Mouse (Mus musculus) midbrain, postnatal 0 days (tissue): ENCODE data around the gene Gif. TPM values are rescaled to one million over a fixed set of nuclear protein-coding genes. Genes with fewer than 3 reads are reported as not detected.
A peak's percentile ranks its signal among the peaks of the same experiment; 100 is the strongest.

Source experiments
- ATAC-seq: fragments of 200-750 bp; cut with Nextera tagmentation; 2 replicates; pipeline ENCODE4 v1.8.0; 2017; ENCODE audit warnings: moderate number of reproducible peaks, mild to moderate bottlenecking, moderate TSS enrichment, moderate library complexity; ENCODE audit not compliant: low FRiP score
- DNase-seq: peaks from one replicate; pipeline ENCODE4 v3.0.0-alpha.2; 2015; ENCODE audit warnings: low spot score
- H3K27ac ChIP-seq: fragments of 300-500 bp; sonication (generic); 2 replicates; pipeline ENCODE4 v1.5.1; 2014; ENCODE audit warnings: low read depth, mild to moderate bottlenecking, low read length, mixed read lengths
- H3K27me3 ChIP-seq: fragments of 300-500 bp; sonication (generic); 2 replicates; pipeline ENCODE4 v1.6.1; 2014; ENCODE audit warnings: low read length, control low read depth, mixed read lengths; ENCODE audit not compliant: insufficient read depth
- H3K36me3 ChIP-seq: fragments of 300-500 bp; sonication (generic); 2 replicates; pipeline ENCODE4 v1.6.1; 2014; ENCODE audit warnings: low read length, control low read depth, mixed read lengths; ENCODE audit not compliant: insufficient read depth
- H3K4me1 ChIP-seq: fragments of 300-500 bp; sonication (generic); 2 replicates; pipeline ENCODE4 v1.6.1; 2014; ENCODE audit warnings: mild to moderate bottlenecking, control low read depth, antibody characterized with exemption, low read length, mixed read lengths; ENCODE audit not compliant: insufficient read depth
- H3K4me2 ChIP-seq: fragments of 300-500 bp; sonication (generic); 2 replicates; pipeline ENCODE4 v1.6.1; 2014; ENCODE audit warnings: low read depth, mild to moderate bottlenecking, low read length, mixed read lengths; ENCODE audit not compliant: poor library complexity, severe bottlenecking
- H3K4me3 ChIP-seq: fragments of 300-500 bp; sonication (generic); 2 replicates; pipeline ENCODE4 v1.5.1; 2014; ENCODE audit warnings: low read depth, mild to moderate bottlenecking, low read length, moderate library complexity
- H3K9ac ChIP-seq: fragments of 300-500 bp; sonication (generic); replicated peaks from 2 replicates; pipeline ENCODE4 v1.6.1; 2014; ENCODE audit warnings: mild to moderate bottlenecking, low read length, moderate library complexity, mixed read lengths; ENCODE audit not compliant: poor library complexity, severe bottlenecking
- H3K9me3 ChIP-seq: fragments of 300-500 bp; sonication (generic); 2 replicates; pipeline ENCODE4 v1.6.1; 2016; ENCODE audit warnings: low read length, control low read depth
- CTCF ChIP-seq: IDR thresholded peaks from 2 replicates; pipeline ENCODE4 v1.5.1; 2016; ENCODE audit warnings: antibody characterized with exemption, mild to moderate bottlenecking
- WGBS: fragments of 180-500 bp; shearing (Covaris S2); extraction: QIAGEN DNeasy Blood & Tissue Kit; methylation state at CpG from one replicate; pipeline ENCODE4 v1.1.7; 2014; 5-methylcytosine and 5-hydroxymethylcytosine counted together
- polyA plus RNA-seq: library from polyadenylated mRNA; unstranded; fragments of >200 nt; fragmentation: Nextera tagmentation; extraction: Ambion mirVana; gene quantifications from 2 replicates; pipeline ENCODE4 v1.2.1, GENCODE M21; 2015
- total RNA-seq: library from RNA; depleted of rRNA; stranded (reverse); fragments of >200 nt; gene quantifications from 2 replicates; pipeline ENCODE4 v1.2.3, GENCODE M21; 2014; rRNA removed

Gene Gif
- total and polyA plus RNA-seq, 2 experiments from 2014 or later, result not detected

DNA sequence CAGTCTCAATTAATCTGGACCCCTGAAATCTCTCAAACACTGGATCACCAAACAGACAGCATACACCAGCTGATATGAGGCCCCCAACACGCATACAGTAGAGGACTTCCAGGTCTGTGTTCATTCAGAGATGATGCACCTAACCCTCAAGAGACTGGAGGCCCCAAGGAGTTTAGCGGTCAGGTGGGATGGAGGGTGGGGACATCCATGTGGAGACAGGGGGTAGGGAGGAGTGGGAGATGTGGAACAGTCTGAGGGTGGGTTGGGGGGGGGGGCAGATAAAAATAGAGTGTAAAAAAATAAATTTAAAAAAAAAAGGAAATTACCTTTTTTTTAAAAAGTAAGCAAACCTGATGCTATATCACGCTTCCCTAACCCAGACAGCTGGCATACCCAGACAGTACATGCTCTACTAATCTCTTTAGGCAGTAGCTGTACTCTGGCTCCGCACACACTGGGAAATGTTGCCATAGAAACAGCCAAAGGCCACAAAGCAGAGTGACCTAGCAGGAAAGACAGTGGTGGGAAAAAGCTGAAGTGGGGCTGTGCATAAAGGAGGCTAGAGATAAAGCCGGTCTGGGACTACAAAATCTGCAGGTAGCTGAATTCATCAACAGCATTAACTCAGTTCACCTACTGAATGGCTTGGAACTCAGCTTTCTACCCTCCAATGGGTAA is 64.5 kb downstream of the Gif start:
- H3K36me3 ChIP-seq, result no peaks in the 10 kb centered on the region
- ATAC-seq, result peak; percentile 90
- no peaks in the 10 kb centered on the region for H3K9me3 ChIP-seq
- H3K4me2 ChIP-seq, result peak overlapping the region; percentile 28
- H3K9ac ChIP-seq, result no peak overlapping the region
- H3K4me3 ChIP-seq, result no peak overlapping the region
- no peak for TF ChIP-seq CTCF
- peak; percentile 81 for DNase-seq
- 18% methylated on average over 5 of the region's 5 CpGs for WGBS
- H3K27ac ChIP-seq, result peak overlapping the region; percentile 26; the same call in 1 of the 2 replicates
- no peaks in the 10 kb centered on the region for H3K27me3 ChIP-seq
- peaks cover 11% of the 10 kb centered on the region; the same call in 1 of the 2 replicates for H3K4me1 ChIP-seq

Other genes with a start within 250 kb of the Gif start
- 2.7 and 3.0 TPM in 2 replicates for gene Ms4a6b, start 231.0 kb upstream of the Gif start, total RNA-seq
- 2.0 TPM in 2 replicates for gene Ms4a6b, start 231.0 kb upstream of the Gif start, polyA plus RNA-seq
- gene Ms4a4d, start 210.8 kb upstream of the Gif start, total RNA-seq, result not detected in 2 replicates
- not detected in 2 replicates for gene Ms4a4d, start 210.8 kb upstream of the Gif start, polyA plus RNA-seq
- gene Ms4a6d, start 142.7 kb upstream of the Gif start, total RNA-seq, result 1.3 and 2.0 TPM in 2 replicates
- gene Ms4a6d, start 142.7 kb upstream of the Gif start, polyA plus RNA-seq, result 1.8 and 2.7 TPM in 2 replicates
- not detected in 2 replicates for gene Ms4a2, start 123.8 kb upstream of the Gif start, total RNA-seq
- gene Ms4a2, start 123.8 kb upstream of the Gif start, polyA plus RNA-seq, result 0.09 and 0.15 TPM in 2 replicates
- gene Ms4a3, start 106.7 kb upstream of the Gif start, total RNA-seq, result not detected in 2 replicates
- not detected in 2 replicates for gene Ms4a3, start 106.7 kb upstream of the Gif start, polyA plus RNA-seq
- gene Oosp2, start 87.0 kb upstream of the Gif start, total RNA-seq, result not detected in 2 replicates
- not detected in 2 replicates for gene Oosp2, start 87.0 kb upstream of the Gif start, polyA plus RNA-seq
- gene Oosp1, start 56.4 kb upstream of the Gif start, total RNA-seq, result not detected in 2 replicates
- gene Oosp1, start 56.4 kb upstream of the Gif start, polyA plus RNA-seq, result not detected in 2 replicates
- gene Oosp3, start 50.5 kb upstream of the Gif start, total RNA-seq, result not detected in 2 replicates
- not detected in 2 replicates for gene Oosp3, start 50.5 kb upstream of the Gif start, polyA plus RNA-seq
- gene Mrpl16, start 22.8 kb downstream of the Gif start, total RNA-seq, result 15.6 and 22.8 TPM in 2 replicates
- gene Mrpl16, start 22.8 kb downstream of the Gif start, polyA plus RNA-seq, result 52.3 and 53.0 TPM in 2 replicates
- 28.8 and 35.0 TPM in 2 replicates for gene Stx3, start 71.8 kb downstream of the Gif start, total RNA-seq
- gene Stx3, start 71.8 kb downstream of the Gif start, polyA plus RNA-seq, result 36.6 and 37.8 TPM in 2 replicates
- gene Olfr1417, start 91.7 kb downstream of the Gif start, total RNA-seq, result not detected in 2 replicates
- 0.16 and 0.18 TPM in 2 replicates for gene Olfr1417, start 91.7 kb downstream of the Gif start, polyA plus RNA-seq
- gene Olfr1418, start 113.5 kb downstream of the Gif start, total RNA-seq, result not detected in 2 replicates
- not detected in 2 replicates for gene Olfr1418, start 113.5 kb downstream of the Gif start, polyA plus RNA-seq
- gene Olfr1419, start 127.6 kb downstream of the Gif start, total RNA-seq, result 0.16 TPM in 1 of 2 replicates, not detected in the other
- gene Olfr1419, start 127.6 kb downstream of the Gif start, polyA plus RNA-seq, result not detected in 2 replicates
- gene Olfr1420, start 139.0 kb downstream of the Gif start, total RNA-seq, result not detected in 2 replicates
- gene Olfr1420, start 139.0 kb downstream of the Gif start, polyA plus RNA-seq, result 0.06 TPM in 1 of 2 replicates, not detected in the other
- 11.8 and 13.4 TPM in 2 replicates for gene Patl1, start 164.8 kb downstream of the Gif start, total RNA-seq
- 10.7 and 11.9 TPM in 2 replicates for gene Patl1, start 164.8 kb downstream of the Gif start, polyA plus RNA-seq
- gene Osbp, start 218.4 kb downstream of the Gif start, total RNA-seq, result 24.6 and 28.1 TPM in 2 replicates
- 2.8 TPM in 2 replicates for gene Osbp, start 218.4 kb downstream of the Gif start, polyA plus RNA-seq